Mouse (Mus musculus) frontal cortex, postnatal 36 days (tissue): Measurements from ENCODE around the gene Elavl2.
A peak's percentile ranks its signal among the peaks of the same experiment; 100 is the strongest.
"Not testable (repeated sequence)": the region's sequence is repeated elsewhere in the genome, so short reads cannot be mapped to it uniquely, and the experiment has no call there.

ENCODE experiments used
- DNase-seq, 2 experiments: peaks; one replicate each; pipeline ENCODE4 v3.0.0; 2022; ENCODE audit warnings: low spot score in 2 of 2

Elavl2 gene

GRCm38 (mm10) chr4:91334177-91334576 lies 66.4 kb downstream of the Elavl2 start:
- DNase-seq = no peak

DNA sequence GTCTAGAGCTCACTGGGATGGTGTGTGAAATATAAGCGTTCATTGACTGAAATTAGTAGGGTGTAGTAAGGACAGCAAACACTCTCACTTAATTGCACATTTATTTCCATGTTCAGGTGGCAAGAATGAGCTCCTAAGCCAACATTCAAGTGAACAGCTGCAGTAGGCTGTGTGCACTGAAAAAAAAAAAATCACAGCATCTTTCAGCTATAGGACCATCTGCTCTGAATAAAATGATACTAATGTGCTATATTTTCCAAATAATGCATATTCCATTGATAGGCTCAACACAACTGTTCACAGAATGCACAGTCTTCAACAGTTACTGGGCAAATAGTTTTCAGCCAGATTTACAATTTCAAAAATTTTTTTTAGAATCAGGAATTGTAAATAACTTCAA lies 89.8 kb downstream of the Elavl2 start:
- DNase-seq = no peak

DNA sequence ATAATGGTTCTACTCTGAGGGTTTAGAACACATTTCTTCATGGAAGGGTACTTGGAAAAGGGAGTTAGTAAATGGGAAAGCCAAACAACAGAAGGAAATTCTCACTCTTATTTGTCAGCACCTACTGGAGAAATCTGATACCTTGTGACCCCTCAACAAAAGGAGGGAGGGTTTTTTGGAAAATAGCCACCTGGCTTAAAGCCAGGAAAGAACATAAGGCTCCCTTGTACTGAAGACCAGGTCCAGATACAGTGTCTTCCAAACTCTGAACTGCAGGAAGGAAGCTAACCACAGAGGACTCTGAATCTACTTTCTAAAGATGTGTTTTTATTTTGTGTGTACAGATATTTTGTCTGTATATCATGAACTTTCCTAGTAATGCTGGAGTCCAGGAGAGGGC lies 102.9 kb downstream of the Elavl2 start:
- no peak for DNase-seq

DNA sequence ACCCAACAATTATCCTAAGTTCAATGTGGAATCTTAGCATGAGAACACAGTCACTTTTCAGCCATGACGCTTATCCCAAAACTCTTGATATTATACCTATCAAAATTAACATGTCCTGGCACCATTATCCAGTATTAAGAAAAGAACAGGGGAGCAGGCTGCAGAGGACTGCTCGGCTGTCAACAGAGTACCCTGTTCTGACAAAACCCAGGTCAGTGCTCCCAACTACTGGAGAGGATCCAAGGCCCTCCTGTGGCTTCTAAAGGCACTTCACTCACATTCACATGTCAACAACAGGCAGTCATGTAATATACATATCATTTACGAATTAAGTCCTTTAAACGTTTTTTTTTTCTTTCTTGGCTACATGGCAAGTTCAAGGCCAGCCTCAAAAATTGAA lies 105.3 kb downstream of the Elavl2 start:
- no peak for DNase-seq

- DNase-seq = no peak
These were observed 109.1 kb downstream of the Elavl2 start for GRCm38 (mm10) chr4:91291526-91291925.

- no peak for DNase-seq
These were observed 110.2 kb downstream of the Elavl2 start for GRCm38 (mm10) chr4:91290373-91290772.

DNA sequence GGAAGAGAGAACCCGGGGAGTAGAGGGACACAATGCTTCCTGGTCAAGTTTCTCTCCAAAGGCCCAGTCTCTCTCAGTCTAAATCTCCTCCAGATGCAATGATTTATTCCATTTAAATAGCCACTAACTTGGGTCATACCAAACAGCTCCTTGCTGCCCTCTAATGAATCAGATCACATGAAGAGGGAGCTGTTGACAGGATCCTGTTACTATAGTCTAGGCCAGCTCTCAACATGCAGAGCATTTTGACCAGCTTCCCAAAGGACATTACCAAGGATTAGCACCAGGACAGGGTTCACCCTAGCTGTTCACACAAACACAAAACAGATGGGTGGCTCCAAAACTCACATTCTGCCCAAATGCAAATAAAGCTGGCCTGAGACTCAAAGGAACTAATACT lies 111.4 kb downstream of the Elavl2 start:
- no peak for DNase-seq

- no peak for DNase-seq
These were observed 132.2 kb downstream of the Elavl2 start for GRCm38 (mm10) chr4:91268390-91268789.

DNA sequence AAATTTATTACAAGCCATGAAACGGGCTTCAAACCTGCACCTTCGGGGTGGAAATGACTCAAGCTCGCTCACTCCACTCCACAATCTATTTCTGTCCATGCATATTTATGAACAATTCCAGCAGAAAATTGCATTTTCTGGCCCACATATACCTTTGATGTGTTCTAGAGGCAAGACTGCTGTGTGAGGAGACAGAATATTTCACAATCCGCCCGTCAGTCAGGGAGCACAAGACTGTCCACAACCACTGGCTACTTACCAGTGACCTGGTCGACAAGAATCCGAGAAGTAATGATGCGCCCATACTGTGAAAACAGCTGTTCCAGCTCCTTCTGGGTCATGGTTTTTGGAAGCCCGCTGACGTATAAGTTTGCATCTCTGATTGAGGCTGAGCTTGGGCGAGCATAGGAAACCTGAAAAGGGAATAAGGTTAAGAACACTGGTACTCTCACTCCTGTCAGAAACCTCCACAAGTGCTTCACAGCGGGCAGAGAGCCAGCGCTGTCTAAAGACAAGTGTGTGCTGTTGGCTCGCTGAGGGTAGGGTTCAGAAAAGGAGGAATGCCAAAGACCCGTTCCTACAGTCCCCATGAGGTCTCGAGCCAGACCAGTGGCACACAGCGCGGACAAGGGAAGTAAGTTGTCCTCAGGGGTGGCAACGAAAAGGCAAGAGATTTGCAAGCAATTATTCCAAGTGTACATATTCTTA lies 136.7 kb downstream of the Elavl2 start:
- no peak for DNase-seq

- no peak for DNase-seq
These were observed 137.7 kb downstream of the Elavl2 start for GRCm38 (mm10) chr4:91262839-91263238.

- DNase-seq = no peak
These were observed 140.0 kb downstream of the Elavl2 start for GRCm38 (mm10) chr4:91260622-91261021.

- DNase-seq = no peak
These were observed 151.9 kb downstream of the Elavl2 start for GRCm38 (mm10) chr4:91248650-91249049.

GRCm38 (mm10) chr4:91245136-91245535 lies 155.4 kb downstream of the Elavl2 start:
- DNase-seq = not testable (repeated sequence)

DNA sequence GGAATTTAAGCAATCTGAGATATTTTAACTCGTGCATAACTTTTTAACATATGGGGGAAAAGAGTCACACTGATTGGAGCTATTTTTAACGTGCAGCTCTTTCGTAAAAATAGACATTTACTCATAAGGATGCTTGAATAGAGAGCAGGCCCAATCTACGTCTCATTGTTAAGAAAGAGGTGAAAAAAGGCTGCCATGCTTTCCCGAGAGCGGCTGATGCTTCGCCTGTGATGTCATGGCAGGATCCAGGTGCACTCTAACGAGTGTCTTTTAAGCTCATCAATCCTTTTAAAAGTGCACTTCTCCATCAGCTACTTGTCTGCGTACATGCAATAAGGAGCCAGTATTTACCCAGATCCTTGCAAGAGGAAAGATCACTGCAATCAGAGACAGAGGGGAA lies 156.0 kb downstream of the Elavl2 start:
- no peak for DNase-seq

GRCm38 (mm10) chr4:91243896-91244295 lies 156.7 kb downstream of the Elavl2 start:
- no peak for DNase-seq

GRCm38 (mm10) chr4:91238739-91239485 lies 161.7 kb downstream of the Elavl2 start:
- no peak for DNase-seq

DNA sequence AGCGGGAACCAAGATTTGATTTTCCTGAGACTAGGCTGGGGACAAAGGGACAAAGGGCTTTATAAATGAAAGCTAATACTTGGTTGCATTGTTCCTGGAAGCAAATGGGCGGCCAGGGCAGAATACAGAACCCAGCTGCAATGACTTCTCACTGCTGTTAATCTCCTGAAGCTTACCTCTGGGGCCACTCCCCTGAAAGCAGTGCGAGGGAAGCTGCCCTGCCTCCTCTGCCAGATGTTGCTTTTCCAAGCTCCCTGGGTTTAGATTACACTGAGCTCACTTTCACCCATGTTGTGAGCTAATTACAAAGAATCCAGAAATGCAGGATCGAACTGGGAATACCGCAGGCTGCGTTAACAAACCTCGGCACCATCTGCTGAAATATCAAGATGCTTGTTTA lies 163.6 kb downstream of the Elavl2 start:
- no peak for DNase-seq

DNA sequence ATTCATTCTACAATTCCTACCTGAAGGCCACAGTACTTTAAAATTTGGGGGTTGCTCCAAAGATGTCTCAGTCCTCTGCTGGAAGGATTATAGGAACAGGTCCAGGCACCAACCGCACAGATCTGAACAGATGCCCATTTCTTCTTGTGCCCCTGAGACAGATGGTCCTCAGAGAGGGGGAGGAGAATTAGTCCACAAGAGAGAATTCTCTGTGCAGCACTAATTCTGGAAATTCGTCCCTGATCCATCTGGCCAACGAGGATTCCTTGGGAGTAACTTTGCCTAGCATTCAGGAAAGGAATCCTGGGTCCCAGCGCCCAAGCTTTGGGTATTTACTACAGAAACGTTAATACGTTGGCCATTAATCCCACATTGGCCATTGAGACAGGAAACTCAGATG lies 165.6 kb downstream of the Elavl2 start:
- DNase-seq = peak in 1 of 2 experiments; percentile 37

DNA sequence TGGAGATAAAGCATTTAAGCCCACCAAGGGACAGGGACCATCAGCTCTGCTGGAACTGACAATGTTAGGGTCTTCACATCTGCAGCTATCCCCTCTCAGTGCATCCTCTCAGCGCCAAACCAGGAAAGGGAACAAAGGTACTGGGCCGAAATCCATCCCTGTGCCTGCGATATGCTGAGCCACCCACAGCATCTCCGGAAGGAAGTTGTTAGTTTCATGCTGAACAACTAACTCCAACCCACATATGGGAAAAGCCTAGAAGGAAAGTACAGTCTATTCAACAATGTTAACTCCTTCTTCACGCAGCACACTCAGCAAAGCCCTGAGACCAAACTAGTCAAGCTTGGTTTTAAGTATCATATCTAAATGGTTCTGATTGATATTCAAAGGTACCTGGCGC lies 167.0 kb downstream of the Elavl2 start:
- no peak for DNase-seq

DNA sequence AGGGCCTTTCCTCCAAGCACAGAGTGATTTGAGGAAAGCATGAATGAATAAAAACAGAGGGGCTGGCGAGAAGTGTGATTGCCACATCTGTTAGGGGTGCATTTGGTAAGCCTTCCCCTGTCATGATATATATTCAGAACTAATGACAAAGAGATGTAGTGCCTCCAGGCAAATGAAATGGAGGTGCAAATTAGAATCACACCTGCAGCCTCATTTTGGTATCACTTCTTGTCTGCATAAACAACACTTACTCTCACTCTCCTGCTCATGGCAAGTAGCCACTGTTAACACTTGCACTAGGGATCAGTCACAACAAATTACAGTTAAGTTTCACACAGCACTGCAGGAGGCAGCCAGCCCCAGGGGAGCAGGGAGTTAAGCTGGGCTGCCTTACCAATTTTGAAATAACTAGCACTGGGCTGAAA lies 170.1 kb downstream of the Elavl2 start:
- no peak for DNase-seq

DNA sequence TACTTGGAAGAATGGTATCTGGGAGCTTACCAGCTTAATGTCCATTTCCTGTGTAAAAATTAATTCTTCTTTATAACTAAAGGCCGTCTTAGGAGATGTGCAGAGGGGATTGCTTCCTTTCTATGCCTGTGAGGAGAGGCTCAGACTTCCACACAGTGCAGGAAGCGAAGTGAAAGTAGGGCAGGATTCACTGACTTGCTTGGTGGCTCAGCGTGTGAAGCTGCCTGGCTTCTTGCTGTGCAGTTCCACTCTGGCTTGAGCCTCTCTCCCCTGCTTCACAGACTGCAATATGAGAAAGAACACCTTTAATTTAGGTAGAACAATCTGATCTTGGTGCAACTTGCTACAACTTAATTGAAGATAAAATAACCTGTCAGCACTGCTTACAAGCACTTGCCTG lies 172.2 kb downstream of the Elavl2 start:
- DNase-seq = no peak

DNA sequence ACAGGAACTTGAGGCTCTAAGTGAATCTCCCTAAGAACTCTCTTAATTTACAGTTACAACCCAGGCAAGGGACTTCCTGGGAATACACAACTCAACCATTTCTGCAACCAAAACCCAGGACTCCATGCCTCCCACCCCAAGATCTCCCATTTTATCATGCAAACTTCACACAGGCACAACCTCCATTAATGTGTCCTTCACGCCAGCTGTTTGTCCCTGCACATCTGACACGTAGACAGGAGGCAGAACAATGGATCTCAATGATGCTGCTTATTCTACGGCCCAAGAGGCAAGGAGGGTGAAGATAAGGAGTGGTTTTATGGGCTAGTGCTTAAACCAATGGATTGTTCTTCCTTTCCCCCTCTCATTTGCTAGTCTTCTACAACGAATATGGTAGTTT lies 176.8 kb downstream of the Elavl2 start:
- DNase-seq = no peak

GRCm38 (mm10) chr4:91219322-91219721 lies 181.3 kb downstream of the Elavl2 start:
- DNase-seq = no peak
